Mouse (Mus musculus) liver, postnatal 0 days (tissue): ENCODE results near the gene Shprh. TPM values are rescaled to one million over a fixed set of nuclear protein-coding genes. Genes with fewer than 3 reads are reported as not detected.
"Not testable (repeated sequence)": the region's sequence is repeated elsewhere in the genome, so short reads cannot be mapped to it uniquely, and the experiment has no call there.

Source experiments
- ATAC-seq: fragments of 200-750 bp; cut with Nextera tagmentation; 2 replicates; pipeline ENCODE4 v1.8.0; 2017; ENCODE audit warnings: mild to moderate bottlenecking, moderate library complexity
- DNase-seq: peaks from one replicate; pipeline ENCODE4 v3.0.0-alpha.2; 2016
- H3K27ac ChIP-seq: fragments of 300-500 bp; sonication (generic); 2 replicates; pipeline ENCODE4 v1.5.1; 2014; ENCODE audit warnings: antibody characterized with exemption, moderate library complexity, mild to moderate bottlenecking, low read depth
- H3K27me3 ChIP-seq: fragments of 300-500 bp; sonication (generic); 2 replicates; pipeline ENCODE4 v1.6.1; 2014; ENCODE audit warnings: low read length, control low read depth, mixed read lengths; ENCODE audit not compliant: insufficient read depth
- H3K36me3 ChIP-seq: fragments of 300-500 bp; sonication (generic); replicated peaks from 2 replicates; pipeline ENCODE4 v1.6.1; 2014; ENCODE audit warnings: mild to moderate bottlenecking, control low read depth, low read length, moderate library complexity, mixed read lengths; ENCODE audit not compliant: insufficient read depth
- H3K4me1 ChIP-seq: fragments of 300-500 bp; sonication (generic); 2 replicates; pipeline ENCODE4 v1.6.1; 2014; ENCODE audit warnings: antibody characterized with exemption, mild to moderate bottlenecking, control low read depth; ENCODE audit not compliant: insufficient read depth
- H3K4me2 ChIP-seq: fragments of 300-500 bp; sonication (generic); 2 replicates; pipeline ENCODE4 v1.6.1; 2014; ENCODE audit warnings: low read depth, mild to moderate bottlenecking, low read length, moderate library complexity, mixed read lengths
- H3K4me3 ChIP-seq: fragments of 300-500 bp; sonication (generic); 2 replicates; pipeline ENCODE4 v1.5.1; 2014; ENCODE audit warnings: low read depth, low read length
- H3K9ac ChIP-seq: fragments of 300-500 bp; sonication (generic); replicated peaks from 2 replicates; pipeline ENCODE4 v1.6.1; 2014; ENCODE audit warnings: mild to moderate bottlenecking, moderate library complexity
- H3K9me3 ChIP-seq: fragments of 300-500 bp; sonication (generic); 2 replicates; pipeline ENCODE4 v1.6.1; 2016; ENCODE audit warnings: mild to moderate bottlenecking, control low read depth, low read length, mixed read lengths
- CTCF ChIP-seq: sonication (generic); IDR thresholded peaks from 2 replicates; pipeline ENCODE4 v1.5.1; 2016; ENCODE audit warnings: antibody characterized with exemption, low read depth
- EP300 ChIP-seq: IDR thresholded peaks from 2 replicates; pipeline ENCODE4 v1.6.1; 2016; ENCODE audit warnings: antibody characterized with exemption, low read depth, mild to moderate bottlenecking
- WGBS: fragments of 180-500 bp; shearing (Covaris S2); extraction: QIAGEN DNeasy Blood & Tissue Kit; methylation state at CpG from one replicate; pipeline ENCODE4 v1.1.7; 2014; ENCODE audit not compliant: insufficient replicate concordance; 5-methylcytosine and 5-hydroxymethylcytosine counted together
- polyA plus RNA-seq: library from polyadenylated mRNA; unstranded; fragments of >200 nt; fragmentation: Nextera tagmentation; extraction: Ambion mirVana; gene quantifications from 2 replicates; pipeline ENCODE4 v1.2.1, GENCODE M21; 2015

Gene Shprh
- polyA plus RNA-seq, 1 experiment from 2014 or later = 3.1 TPM

DNA sequence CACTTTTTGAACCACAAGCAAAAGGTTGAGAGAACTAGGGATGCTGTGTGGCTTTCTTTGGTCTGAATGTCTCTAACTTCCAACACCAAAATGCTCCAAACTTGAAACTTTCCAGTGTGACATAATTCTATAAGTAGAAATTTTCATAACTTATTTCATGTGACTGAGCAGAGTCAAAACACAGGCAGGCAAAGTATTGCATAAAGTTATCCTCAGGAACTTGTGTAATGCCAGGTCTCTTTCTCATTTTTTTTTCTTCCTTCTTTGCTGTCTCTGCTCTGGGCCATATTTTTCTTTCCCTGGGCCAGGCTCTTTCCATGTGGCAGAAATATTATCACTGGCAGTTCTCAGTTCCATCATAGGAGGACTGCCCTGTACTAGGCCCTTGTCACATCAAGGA is 110.9 kb downstream of the Shprh start:
- H3K27ac ChIP-seq = no peak overlapping the region
- no peaks in the 10 kb centered on the region for H3K9me3 ChIP-seq
- DNase-seq = no peak
- no peaks in the 10 kb centered on the region for H3K27me3 ChIP-seq
- H3K4me1 ChIP-seq = no peaks in the 10 kb centered on the region
- no peak for TF ChIP-seq CTCF
- TF ChIP-seq EP300 = no peak
- no peak overlapping the region for H3K9ac ChIP-seq
- no peak overlapping the region for H3K4me2 ChIP-seq
- H3K4me3 ChIP-seq = no peak overlapping the region
- H3K36me3 ChIP-seq = no peaks in the 10 kb centered on the region
- no peak for ATAC-seq

- 74% methylated on average over 2 of the region's 2 CpGs for WGBS
- H3K27me3 ChIP-seq, H3K4me3 ChIP-seq, H3K4me2 ChIP-seq, ATAC-seq, DNase-seq, H3K9me3 ChIP-seq, H3K4me1 ChIP-seq, H3K36me3 ChIP-seq, H3K27ac ChIP-seq, H3K9ac ChIP-seq: not testable (repeated sequence)
Measured at GRCm38 (mm10) chr10:11262292-11262691, 113.1 kb downstream of the Shprh start.

DNA sequence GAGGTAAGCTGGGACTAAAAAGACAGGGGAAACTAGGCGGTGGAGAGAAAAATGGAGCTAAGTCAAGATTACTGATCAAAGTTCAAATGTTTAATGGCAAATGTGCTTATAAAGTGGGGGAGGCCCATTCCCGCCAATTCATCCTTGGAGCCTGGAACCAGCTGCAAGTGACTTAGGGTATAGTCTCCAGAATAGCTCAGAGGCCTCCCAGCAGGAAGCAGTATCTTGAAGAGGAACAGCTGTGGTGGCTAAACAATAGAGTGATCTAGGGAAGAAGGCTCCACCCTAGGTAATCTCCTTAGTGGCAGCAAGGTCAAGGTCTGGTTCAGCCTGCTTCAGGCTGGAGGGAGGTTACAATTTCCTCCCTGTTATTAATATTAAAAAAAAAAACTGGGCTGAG is 114.6 kb downstream of the Shprh start:
- not testable (repeated sequence) for H3K4me1 ChIP-seq, H3K27me3 ChIP-seq, H3K9me3 ChIP-seq, H3K4me3 ChIP-seq, H3K4me2 ChIP-seq, DNase-seq, H3K27ac ChIP-seq, H3K36me3 ChIP-seq, H3K9ac ChIP-seq, ATAC-seq
- WGBS = 81% methylated on average over 2 of the region's 2 CpGs

Other genes with a start within 250 kb of the Shprh start
- gene Grm1, start 67.1 kb upstream of the Shprh start, polyA plus RNA-seq = not detected in 2 replicates
- gene Fbxo30, start 131.9 kb downstream of the Shprh start, polyA plus RNA-seq = 19.5 TPM in 2 replicates
- gene Epm2a, start 194.0 kb downstream of the Shprh start, polyA plus RNA-seq = 0.11 and 0.36 TPM in 2 replicates